Mouse (Mus musculus) frontal cortex, postnatal 10 days (tissue): ENCODE measurements around the gene Catsper4.
A peak's percentile ranks its signal among the peaks of the same experiment; 100 is the strongest.

ENCODE experiments used
- DNase-seq, 2 experiments: peaks; one replicate each; pipeline ENCODE4 v3.0.0; 2022; ENCODE audit warnings: low spot score in 2 of 2, mixed read lengths in 1 of 2

Gene Catsper4

DNA sequence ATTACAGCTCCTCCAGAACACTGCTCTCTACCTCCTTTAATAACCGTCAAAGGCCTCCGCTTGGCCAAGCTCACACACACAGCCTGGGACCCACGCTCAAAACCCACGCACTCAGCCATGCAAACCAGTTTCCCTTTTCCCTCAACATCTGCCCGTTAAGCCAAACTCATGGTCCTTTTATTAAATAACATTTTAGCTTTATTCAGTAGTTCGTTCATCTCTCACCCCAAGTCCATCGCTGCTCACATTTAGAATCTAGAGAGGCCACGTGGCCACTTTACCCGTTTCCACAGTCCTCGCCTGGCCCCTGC lies 23.7 kb upstream of the Catsper4 start:
- no peak for DNase-seq

DNA sequence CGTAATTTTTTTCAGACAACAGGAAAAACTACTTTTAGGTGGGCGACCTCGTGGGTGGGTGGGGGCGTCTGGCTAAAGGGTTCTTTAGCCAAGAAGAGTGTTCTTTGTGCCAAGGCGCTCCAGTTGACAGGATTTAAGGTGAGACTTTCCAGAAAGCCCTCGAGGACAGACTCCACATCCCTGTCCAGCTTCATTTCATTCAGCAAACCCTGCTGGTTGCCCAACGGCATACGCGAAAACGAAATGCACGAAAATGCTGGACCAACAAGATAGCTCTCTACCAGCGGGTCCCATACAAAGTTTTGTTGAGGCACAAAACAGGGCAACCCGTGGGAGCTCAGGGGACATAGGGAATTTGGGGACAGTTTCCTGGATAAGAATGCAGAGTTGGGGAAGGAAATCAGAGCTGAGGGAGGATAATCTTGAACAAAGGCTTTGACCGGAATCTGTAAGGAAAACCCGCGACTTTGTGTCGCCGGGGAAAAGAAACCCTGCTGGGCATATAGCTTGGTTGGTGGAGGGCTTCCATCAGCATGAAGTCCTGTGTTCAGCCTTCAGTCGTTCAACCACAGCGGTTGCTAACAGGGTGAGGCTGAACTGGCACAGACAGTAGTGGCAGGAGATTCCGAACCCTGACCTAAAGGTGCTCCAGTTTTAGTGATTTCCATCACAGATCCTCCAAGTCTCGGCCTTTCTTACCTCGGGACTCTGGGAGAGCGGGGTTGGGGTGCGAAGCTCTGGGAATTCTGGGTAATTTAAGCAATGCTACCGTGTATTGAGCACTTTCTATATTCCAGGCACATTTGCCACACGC lies 23.1 kb upstream of the Catsper4 start:
- no peak for DNase-seq

- peak in 1 of 2 experiments; percentile 65 for DNase-seq
These were observed 22.5 kb upstream of the Catsper4 start for GRCm38 (mm10) chr4:134249651-134250050.

DNA sequence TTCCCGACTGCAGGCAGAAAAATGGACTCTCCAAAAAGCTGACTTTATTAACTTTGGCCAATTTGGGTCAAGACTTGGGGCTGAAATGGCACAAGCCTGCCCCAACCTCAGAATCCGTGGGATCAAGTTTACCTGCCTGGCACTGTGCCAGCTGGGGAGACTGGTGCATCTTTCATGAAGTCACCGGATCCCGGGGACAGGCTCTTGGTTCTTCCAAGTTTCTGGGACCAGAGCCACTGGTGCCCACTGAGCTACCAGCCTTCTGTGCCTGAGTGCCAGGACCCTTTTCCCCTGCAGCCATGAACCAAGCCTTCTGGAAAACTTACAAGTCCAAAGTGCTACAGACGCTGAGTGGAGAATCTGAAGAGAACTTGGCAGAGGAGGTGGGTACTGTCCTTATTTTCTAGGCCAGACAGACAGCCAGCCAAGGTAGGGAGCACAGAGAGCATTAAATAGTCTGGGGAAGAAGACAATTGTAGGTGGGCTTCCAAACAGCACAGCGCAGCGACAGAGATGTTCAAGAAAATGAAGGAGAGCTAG lies 19.6 kb upstream of the Catsper4 start, which contains the start of gene Gm30191:
Gene Gm30191, plus strand, starts transcription at position 217 of the 540 bp plus-strand sequence.
- DNase-seq, result no peak

DNA sequence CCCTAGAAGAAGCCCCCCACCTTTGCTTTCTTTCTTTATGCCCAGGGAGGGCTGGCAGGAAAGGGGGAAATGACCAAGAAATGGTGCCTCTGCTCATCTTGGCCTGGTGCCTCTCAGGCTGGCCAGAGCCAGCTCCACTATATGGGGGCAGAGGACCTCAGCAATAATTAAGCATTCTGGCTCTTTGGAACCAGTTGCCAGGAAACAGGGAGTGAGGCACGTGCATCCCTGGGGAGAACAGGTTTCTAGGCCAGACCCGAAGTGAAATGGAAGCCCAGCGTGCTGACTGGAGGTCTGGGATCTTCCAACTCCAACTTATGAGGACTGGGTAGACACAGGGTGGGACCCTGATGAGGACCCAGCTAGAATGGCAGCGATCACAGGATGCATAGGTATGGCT lies 19.1 kb upstream of the Catsper4 start:
- no peak for DNase-seq

- DNase-seq, result peak; percentile 91 to 94
These were observed 18.1 kb upstream of the Catsper4 start, which contains the start of gene Zfp593 for GRCm38 (mm10) chr4:134245148-134245843. Zfp593 (minus strand) TSS chr4:134245592.

- no peak for DNase-seq
These were observed 16.5 kb upstream of the Catsper4 start, which contains the start of gene E130218I03Rik for GRCm38 (mm10) chr4:134243516-134244250. E130218I03Rik (plus strand) TSS chr4:134243662.

DNA sequence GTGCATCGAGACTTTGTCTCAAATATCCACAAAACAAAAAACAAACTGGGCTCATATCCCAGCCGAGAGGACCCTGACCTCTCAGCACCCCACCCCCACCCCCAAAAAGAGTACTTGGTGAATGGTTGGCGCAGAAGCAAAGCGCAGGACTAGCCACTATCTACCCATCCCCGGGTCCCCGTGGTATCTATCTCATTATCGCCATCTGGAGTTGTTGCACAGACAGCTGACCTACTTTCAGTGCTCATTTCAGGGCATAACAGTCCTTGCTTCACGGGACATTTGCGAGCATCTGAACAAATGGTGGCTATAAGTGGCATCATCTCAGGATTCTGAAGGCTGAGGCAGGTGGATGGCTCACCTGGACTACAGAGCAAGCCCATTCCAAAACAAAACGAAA lies 11.5 kb upstream of the Catsper4 start:
- no peak for DNase-seq

- DNase-seq, result no peak
These were observed 11.1 kb upstream of the Catsper4 start, which contains the start of gene Cnksr1 for GRCm38 (mm10) chr4:134238279-134238651. Cnksr1 (minus strand) TSS chr4:134238399.

- DNase-seq, result no peak
These were observed 10.5 kb upstream of the Catsper4 start for GRCm38 (mm10) chr4:134237582-134238278.

GRCm38 (mm10) chr4:134234876-134235275 lies 7.7 kb upstream of the Catsper4 start:
- DNase-seq, result no peak

DNA sequence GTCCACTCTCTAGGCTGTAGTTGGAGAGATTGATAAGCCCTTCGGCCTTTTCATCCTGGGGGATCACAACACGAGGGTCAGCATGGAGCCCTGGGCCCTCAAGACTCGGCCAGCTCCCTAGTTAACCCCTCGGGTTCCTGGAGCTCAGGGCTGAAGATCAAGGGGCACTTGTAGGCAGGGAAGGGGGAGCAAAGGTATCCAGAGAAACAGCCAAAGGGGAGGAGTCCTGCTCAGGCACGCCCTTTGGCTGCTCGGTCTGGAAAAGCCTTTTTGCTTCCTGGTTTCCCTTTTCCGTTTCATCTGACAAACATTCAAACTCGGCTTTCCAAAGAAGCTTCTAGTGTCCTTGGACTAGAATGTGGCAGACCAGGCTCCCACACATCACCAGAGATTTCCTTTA lies 3.2 kb upstream of the Catsper4 start:
- DNase-seq, result no peak

GRCm38 (mm10) chr4:134222793-134223600 lies 4.2 kb downstream of the Catsper4 start:
- DNase-seq, result no peak

- no peak for DNase-seq
These were observed 20.6 kb downstream of the Catsper4 start for GRCm38 (mm10) chr4:134206488-134207053.

GRCm38 (mm10) chr4:134203340-134203896 lies 23.8 kb downstream of the Catsper4 start:
- no peak for DNase-seq

DNA sequence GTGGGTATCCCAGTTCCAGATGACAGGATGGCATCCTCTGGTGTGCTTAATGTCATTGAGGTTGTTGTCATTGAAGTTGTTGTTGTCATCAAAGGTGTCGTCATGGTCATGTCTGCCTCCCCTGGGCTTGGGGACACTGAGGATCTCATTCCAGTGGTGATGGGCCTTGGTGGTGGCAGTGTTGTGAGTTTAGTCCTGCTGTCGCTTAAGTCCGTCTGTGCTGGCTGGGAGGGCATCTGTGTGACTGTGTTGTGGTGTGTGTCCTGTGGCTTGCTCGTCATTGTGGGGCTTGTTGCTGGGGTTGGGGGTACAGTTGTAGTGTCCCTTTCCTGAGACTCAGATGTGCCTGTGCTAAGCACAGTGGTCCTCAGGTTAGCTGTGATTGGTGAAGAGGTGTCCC lies 24.3 kb downstream of the Catsper4 start, which contains the start of gene Gm7534:
Gene Gm7534, minus strand, starts transcription at position 101 of the 400 bp plus-strand sequence.
- no peak for DNase-seq

DNA sequence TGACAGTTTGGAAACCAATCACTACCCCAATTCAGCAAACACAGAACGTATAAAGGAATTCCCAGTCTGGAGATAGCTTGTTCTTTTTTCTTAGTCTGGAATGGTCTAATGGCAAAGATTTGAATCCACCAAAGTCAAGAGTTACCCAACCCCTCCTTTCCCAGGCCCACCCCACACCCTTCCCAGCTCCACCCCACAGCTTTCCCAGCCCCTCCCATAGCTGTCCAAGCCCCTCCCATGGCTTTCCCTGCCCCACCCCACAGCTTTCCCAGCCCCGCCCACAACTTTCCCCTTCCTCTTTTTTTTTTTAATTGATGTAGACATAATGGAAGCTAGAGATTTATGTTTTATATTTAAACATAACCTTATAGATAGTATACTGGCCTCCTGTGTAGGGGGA lies 27.8 kb downstream of the Catsper4 start:
- DNase-seq, result no peak

GRCm38 (mm10) chr4:134186268-134186667 lies 40.9 kb downstream of the Catsper4 start:
- peak in 1 of 2 experiments; percentile 9 for DNase-seq

DNA sequence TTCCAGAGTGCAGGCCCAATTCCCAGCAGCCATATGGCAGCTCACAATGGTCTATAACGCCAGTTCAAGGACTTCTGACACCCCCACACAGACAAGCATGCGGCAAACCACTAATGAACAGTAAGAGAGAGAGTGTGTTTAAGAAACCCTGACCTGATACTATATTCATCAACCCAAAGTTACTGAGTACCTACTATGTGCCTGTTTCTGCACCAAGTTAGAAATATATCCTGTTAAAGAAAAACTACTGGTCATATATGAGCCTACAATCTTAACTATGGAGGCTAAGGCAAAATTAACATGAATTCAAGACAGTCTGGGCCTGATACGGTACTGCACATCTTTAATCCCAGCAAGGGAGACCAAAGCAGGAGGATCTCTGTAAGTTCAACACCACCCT lies 41.6 kb downstream of the Catsper4 start:
- no peak for DNase-seq

- no peak for DNase-seq
These were observed 43.5 kb downstream of the Catsper4 start for GRCm38 (mm10) chr4:134183711-134184110.
